Mouse (Mus musculus) MEL (cell line): ENCODE results near the gene Gm17455.

ENCODE experiments used
- CTCF ChIP-seq, 3 experiments: IDR thresholded peaks in 2 of 3; conservative IDR thresholded peaks in 1 of 3; 2 replicates each; pipeline ENCODE4 v1.5.1; 2011 to 2012; ENCODE audit warnings: low read length in 3 of 3, low read depth in 2 of 3, mild to moderate bottlenecking in 2 of 3, improper control_type of control experiment in 1 of 3, inconsistent platforms in 1 of 3, mixed read lengths in 1 of 3, moderate library complexity in 1 of 3; ENCODE audit not compliant: control insufficient read depth in 1 of 3, insufficient read depth in 1 of 3, poor library complexity in 1 of 3, severe bottlenecking in 1 of 3
- ELF1 ChIP-seq: IDR thresholded peaks from 2 replicates; pipeline ENCODE4 v1.6.1; 2014; ENCODE audit warnings: low read depth, mild to moderate bottlenecking, inconsistent platforms, low read length, improper control_type of control experiment, moderate library complexity
- EP300 ChIP-seq, 2 experiments: IDR thresholded peaks; 2 replicates each; pipeline ENCODE4 v1.6.1; 2011; ENCODE audit warnings: improper control_type of control experiment in 2 of 2, low read length in 2 of 2, low read depth in 1 of 2, mild to moderate bottlenecking in 1 of 2
- GATA1 ChIP-seq: IDR thresholded peaks from 2 replicates; pipeline ENCODE4 v1.6.1; 2011; ENCODE audit warnings: low read depth, low read length, improper control_type of control experiment
- HCFC1 ChIP-seq: IDR thresholded peaks from 2 replicates; pipeline ENCODE4 v1.6.1; 2012; ENCODE audit warnings: low read depth, mild to moderate bottlenecking, inconsistent platforms, low read length, improper control_type of control experiment, moderate library complexity
- MEF2A ChIP-seq: IDR thresholded peaks from 2 replicates; pipeline ENCODE4 v1.6.1; 2014; ENCODE audit warnings: low read depth, mild to moderate bottlenecking, inconsistent platforms, low read length, improper control_type of control experiment; ENCODE audit not compliant: poor library complexity, insufficient replicate concordance, severe bottlenecking; ENCODE audit errors: extremely low read depth
- MYB ChIP-seq: IDR thresholded peaks from 2 replicates; pipeline ENCODE4 v1.6.1; 2011; ENCODE audit warnings: mild to moderate bottlenecking, low read depth, low read length, improper control_type of control experiment
- NRF1 ChIP-seq: IDR thresholded peaks from 2 replicates; pipeline ENCODE4 v1.6.1; 2014; ENCODE audit warnings: low read depth, mild to moderate bottlenecking, inconsistent platforms, low read length, improper control_type of control experiment, moderate library complexity; ENCODE audit not compliant: poor library complexity, insufficient read depth, severe bottlenecking
- POLR2A ChIP-seq, 2 experiments: IDR thresholded peaks; 2 replicates each; pipeline ENCODE4 v1.6.1; 2011 to 2012; ENCODE audit warnings: low read length in 2 of 2, mild to moderate bottlenecking in 2 of 2, control low read depth in 1 of 2, improper control_type of control experiment in 1 of 2, low read depth in 1 of 2, moderate library complexity in 1 of 2; ENCODE audit not compliant: control insufficient read depth in 1 of 2, insufficient read depth in 1 of 2, poor library complexity in 1 of 2
- UBTF ChIP-seq: IDR thresholded peaks from 2 replicates; pipeline ENCODE4 v1.6.1; 2012; ENCODE audit warnings: low read depth, mild to moderate bottlenecking, inconsistent platforms, low read length, improper control_type of control experiment, moderate library complexity, borderline replicate concordance; ENCODE audit not compliant: insufficient read depth
- USF1 ChIP-seq: IDR thresholded peaks from 2 replicates; pipeline ENCODE4 v1.6.1; 2014; ENCODE audit warnings: low read depth, mild to moderate bottlenecking, inconsistent platforms, low read length, improper control_type of control experiment, moderate library complexity

DNA sequence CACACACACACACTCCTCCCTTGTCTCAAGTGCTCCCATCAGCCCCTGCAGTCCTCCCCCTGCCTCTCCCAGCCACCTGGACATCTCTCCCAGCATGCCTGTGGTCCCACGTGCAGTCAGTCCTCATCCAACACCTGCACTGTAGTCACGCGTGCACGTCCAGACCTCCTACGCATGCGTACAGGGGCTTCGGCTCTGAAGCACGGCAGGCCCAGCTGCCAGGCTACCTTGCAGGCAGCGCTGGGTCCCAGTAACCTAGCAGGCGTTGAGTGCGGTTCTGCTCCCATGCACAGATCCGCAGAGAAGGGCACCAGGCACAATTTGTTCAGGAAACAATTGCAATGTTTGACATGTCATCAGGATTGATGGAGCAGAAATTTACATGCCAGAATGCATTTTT, 47.7 kb downstream of the Gm17455 start:
- TF ChIP-seq HCFC1 (no peak), MYB (no peak), CTCF (IDR thresholded peaks at IDR 0.05 in 2 of 3, conservative IDR thresholded peaks at IDR 0.05 in 1 of 3; ENCODE audit: control insufficient read depth in 1 of 3, insufficient read depth in 1 of 3, low read depth in 2 of 3, low read length in 3 of 3, poor library complexity in 1 of 3, severe bottlenecking in 1 of 3) (no peak), EP300 (IDR thresholded peaks at IDR 0.05; ENCODE audit: low read depth in 1 of 2, low read length in 2 of 2) (no peak), UBTF (no peak), NRF1 (no peak), MEF2A (no peak), POLR2A (IDR thresholded peaks at IDR 0.05; ENCODE audit: control insufficient read depth in 1 of 2, insufficient read depth in 1 of 2, low read depth in 1 of 2, low read length in 2 of 2, poor library complexity in 1 of 2) (no peak), USF1 (no peak), ELF1 (no peak), GATA1 (no peak)
